Mouse (Mus musculus) embryonic facial prominence, embryonic 11.5 days (tissue): ENCODE measurements at regions not wholly inside any gene's neighbourhood (a gene's known extent, or its start where the extent isn't known, plus 50 kb on each side); places are given as distances from the start of the nearest gene placed in this dataset.

Experiments
- ATAC-seq: fragments of 200-750 bp; cut with Nextera tagmentation; replicated peaks from 2 replicates; pipeline ENCODE4 v1.8.0; 2017; ENCODE audit warnings: low read depth; ENCODE audit not compliant: insufficient number of reproducible peaks, low FRiP score, low TSS enrichment
- DNase-seq: peaks from one replicate; pipeline ENCODE4 v3.0.0-alpha.2; 2015; ENCODE audit warnings: low spot score
- H3K27ac ChIP-seq: fragments of 300-500 bp; sonication (generic); replicated peaks from 2 replicates; pipeline ENCODE4 v1.5.1; 2014; ENCODE audit warnings: mild to moderate bottlenecking, low read depth, low read length, control low read depth
- H3K27me3 ChIP-seq: fragments of 300-500 bp; sonication (generic); 2 replicates; pipeline ENCODE4 v1.6.1; 2014; ENCODE audit warnings: mild to moderate bottlenecking, low read length, moderate library complexity, mixed read lengths; ENCODE audit not compliant: control insufficient read depth, insufficient read depth
- H3K36me3 ChIP-seq: fragments of 300-500 bp; sonication (generic); replicated peaks from 2 replicates; pipeline ENCODE4 v1.6.1; 2014; ENCODE audit warnings: low read depth, mild to moderate bottlenecking, low read length, moderate library complexity, mixed read lengths; ENCODE audit not compliant: control insufficient read depth, insufficient read depth
- H3K4me1 ChIP-seq: fragments of 300-500 bp; sonication (generic); 2 replicates; pipeline ENCODE4 v1.6.1; 2014; ENCODE audit warnings: low read length, mixed read lengths; ENCODE audit not compliant: control insufficient read depth, insufficient read depth
- H3K4me2 ChIP-seq: fragments of 300-500 bp; sonication (generic); 2 replicates; pipeline ENCODE4 v1.6.1; 2014; ENCODE audit warnings: low read depth, mild to moderate bottlenecking, control low read depth, low read length, moderate library complexity
- H3K4me3 ChIP-seq: fragments of 300-500 bp; sonication (generic); 2 replicates; pipeline ENCODE4 v1.5.1; 2014; ENCODE audit warnings: low read depth, low read length, control low read depth
- H3K9ac ChIP-seq: fragments of 300-500 bp; sonication (generic); replicated peaks from 2 replicates; pipeline ENCODE4 v1.6.1; 2014; ENCODE audit warnings: mild to moderate bottlenecking, control low read depth, low read length
- H3K9me3 ChIP-seq: fragments of 300-500 bp; sonication (generic); replicated peaks from 2 replicates; pipeline ENCODE4 v1.6.1; 2016; ENCODE audit warnings: mild to moderate bottlenecking, low read length, inconsistent platforms, mixed read lengths; ENCODE audit not compliant: control insufficient read depth
- WGBS: fragments of 180-500 bp; shearing (Covaris S2); extraction: QIAGEN DNeasy Blood & Tissue Kit; methylation state at CpG from one replicate; pipeline ENCODE4 v1.1.7; 2014; 5-methylcytosine and 5-hydroxymethylcytosine counted together

DNA sequence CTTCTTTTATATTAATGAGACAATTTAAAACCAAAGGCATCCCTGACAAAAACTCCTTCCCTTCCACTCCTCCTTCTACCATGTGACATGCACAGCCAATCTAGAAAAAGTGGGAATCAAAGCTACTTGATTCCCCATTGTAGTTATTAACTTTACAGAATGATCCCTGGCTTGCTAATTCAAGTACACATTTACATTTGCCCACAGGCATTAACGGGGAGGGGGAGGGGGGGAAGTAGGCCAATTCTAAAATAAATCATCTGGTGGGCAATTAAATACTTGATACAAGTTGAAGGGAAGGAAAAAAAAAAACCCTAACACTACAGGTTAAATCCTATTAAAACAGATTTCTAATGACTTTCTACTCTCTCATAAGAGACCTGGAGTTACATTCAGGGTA is 152.8 kb downstream of the Sox4 start:
- 0 out of 2 replicates have a peak, but pooled peaks cover 2% of the 10 kb centered on the region for H3K4me1 ChIP-seq
- no peaks in the 10 kb centered on the region for H3K36me3 ChIP-seq
- H3K4me2 ChIP-seq, result no peak overlapping the region
- H3K27me3 ChIP-seq, result no peaks in the 10 kb centered on the region
- H3K27ac ChIP-seq, result no peak overlapping the region
- ATAC-seq (no peak), DNase-seq (no peak)
- H3K4me3 ChIP-seq, result no peak overlapping the region
- no peak overlapping the region for H3K9ac ChIP-seq
- WGBS, result 63% methylated on average over 1 of the region's 1 CpGs
- H3K9me3 ChIP-seq, result no peaks in the 10 kb centered on the region

DNA sequence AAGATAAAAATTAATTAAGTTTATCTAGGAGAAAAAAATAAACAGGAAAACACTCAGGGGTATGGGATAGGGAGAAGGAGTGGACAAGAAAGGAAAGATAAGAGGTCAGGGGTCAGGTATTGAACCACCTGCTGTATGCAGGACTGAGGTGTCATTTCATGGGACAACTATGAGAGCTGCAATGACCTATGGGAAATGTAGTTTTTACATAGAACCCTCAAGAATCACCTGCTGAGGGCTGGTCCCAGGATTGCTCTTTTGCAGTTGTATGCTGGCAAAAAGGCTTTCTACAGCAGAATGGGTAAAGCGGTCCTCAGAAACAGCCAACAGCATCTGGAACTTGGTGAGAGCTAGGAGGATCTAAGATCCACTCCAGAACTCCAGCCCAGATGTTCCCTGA is 154.0 kb downstream of the Sox4 start:
- ATAC-seq, result no peak
- Histone ChIP-seq H3K4me3 (no peak overlapping the region), H3K27me3 (no peaks in the 10 kb centered on the region), H3K36me3 (no peaks in the 10 kb centered on the region), H3K4me2 (no peak overlapping the region), H3K27ac (no peak overlapping the region), H3K9me3 (no peaks in the 10 kb centered on the region), H3K4me1 (0 out of 2 replicates have a peak, but pooled peaks cover 2% of the 10 kb centered on the region), H3K9ac (no peak overlapping the region)
- DNase-seq, result no peak
- 77% methylated on average over 1 of the region's 1 CpGs for WGBS

DNA sequence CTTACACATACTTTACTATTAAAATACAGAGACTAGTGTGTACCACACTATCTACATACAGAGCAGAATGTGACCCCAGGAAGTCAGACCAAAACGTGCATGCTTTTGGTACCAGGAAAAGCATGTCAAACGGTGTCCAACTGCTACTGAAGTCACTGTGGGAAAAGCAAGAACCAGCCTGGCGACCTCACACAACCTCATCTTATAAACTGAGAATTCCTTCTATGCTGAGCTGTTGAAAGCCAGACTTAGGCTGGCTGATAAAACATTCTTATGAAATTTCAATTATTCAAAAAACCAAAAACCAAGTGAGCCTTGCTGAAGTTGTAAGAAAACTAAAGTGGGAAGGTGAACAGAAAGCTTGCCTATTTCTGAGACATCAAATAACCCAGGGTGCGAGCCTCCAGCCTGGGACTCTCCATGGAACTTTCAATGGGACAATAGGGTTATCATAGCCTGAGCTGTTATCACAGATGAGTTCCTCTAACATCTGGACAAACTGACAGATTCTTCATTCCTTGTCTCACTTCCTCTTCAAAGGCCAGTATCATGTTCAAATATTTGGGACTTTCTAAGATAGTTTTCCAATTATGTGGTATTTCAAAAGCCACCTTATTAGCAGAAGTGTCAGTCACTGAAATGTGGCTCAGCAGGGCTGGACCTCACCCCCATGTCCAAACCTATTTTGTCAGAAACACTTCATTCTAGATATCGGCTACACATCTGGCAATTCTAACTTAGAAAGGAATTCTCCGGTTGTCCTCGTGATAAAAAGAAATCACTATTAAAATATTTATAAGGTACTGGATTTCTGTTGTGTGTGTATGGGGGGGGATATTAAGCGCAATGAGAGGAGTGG is 155.7 kb downstream of the Sox4 start:
- no peak for DNase-seq
- Histone ChIP-seq H3K4me1 (peaks cover 2% of the 10 kb centered on the region; the same call in 1 of the 2 replicates), H3K9me3 (no peaks in the 10 kb centered on the region), H3K4me3 (no peak overlapping the region), H3K36me3 (no peaks in the 10 kb centered on the region), H3K27me3 (no peaks in the 10 kb centered on the region), H3K9ac (no peak overlapping the region), H3K4me2 (no peak overlapping the region), H3K27ac (no peak overlapping the region)
- WGBS, result 72% methylated on average over 8 of the region's 8 CpGs
- ATAC-seq, result no peak

DNA sequence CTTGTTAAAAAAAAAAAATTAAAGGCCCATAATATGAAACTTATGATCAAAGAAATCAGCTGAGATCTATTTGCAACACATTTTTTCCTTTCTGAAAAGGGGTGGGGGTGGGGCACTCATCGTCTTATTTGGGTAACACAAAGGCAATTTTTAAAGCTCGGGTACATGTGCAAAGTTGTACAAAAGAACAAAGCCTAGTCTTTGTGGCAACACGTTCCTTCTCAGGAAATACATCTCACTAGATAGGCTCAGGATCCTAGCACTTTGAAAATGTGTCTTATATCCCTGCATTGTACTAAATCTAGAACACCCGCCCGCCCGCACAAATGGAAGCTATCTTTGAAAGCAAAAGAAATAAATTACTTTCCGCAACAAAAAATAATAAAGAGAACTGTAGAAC is 158.2 kb downstream of the Sox4 start:
- WGBS, result 64% methylated on average over 7 of the region's 7 CpGs
- H3K36me3 ChIP-seq, result no peaks in the 10 kb centered on the region
- no peaks in the 10 kb centered on the region for H3K27me3 ChIP-seq
- no peak overlapping the region for H3K4me2 ChIP-seq
- no peak overlapping the region for H3K4me3 ChIP-seq
- no peak for DNase-seq
- no peak overlapping the region for H3K9ac ChIP-seq
- no peak overlapping the region for H3K27ac ChIP-seq
- H3K9me3 ChIP-seq, result no peaks in the 10 kb centered on the region
- H3K4me1 ChIP-seq, result peaks cover 2% of the 10 kb centered on the region; the same call in 1 of the 2 replicates
- no peak for ATAC-seq

DNA sequence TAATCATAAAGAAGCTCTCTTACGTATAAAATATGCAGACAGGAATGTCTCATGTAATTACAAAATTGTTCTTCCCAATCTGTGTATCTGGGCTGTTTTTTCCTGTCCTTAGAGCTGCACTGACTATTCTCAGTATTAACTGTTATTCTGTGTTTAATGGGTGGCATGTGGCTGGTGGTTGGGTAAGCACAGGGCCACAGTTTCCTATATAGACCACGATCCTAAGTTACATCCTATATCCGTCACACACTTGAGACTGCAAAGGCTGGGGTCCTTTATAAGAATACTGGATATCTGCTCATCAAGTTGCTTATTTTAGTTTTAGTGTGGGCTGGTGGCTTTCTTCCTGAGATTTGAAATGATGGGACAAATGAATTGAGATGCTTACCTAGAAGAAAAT is 159.0 kb downstream of the Sox4 start:
- WGBS, result 69% methylated on average over 3 of the region's 3 CpGs
- DNase-seq (no peak), ATAC-seq (no peak)
- Histone ChIP-seq H3K4me2 (no peak overlapping the region), H3K4me3 (no peak overlapping the region), H3K27ac (no peak overlapping the region), H3K9me3 (no peaks in the 10 kb centered on the region), H3K9ac (no peak overlapping the region), H3K36me3 (no peaks in the 10 kb centered on the region), H3K4me1 (peaks cover 2% of the 10 kb centered on the region; the same call in 1 of the 2 replicates), H3K27me3 (no peaks in the 10 kb centered on the region)

DNA sequence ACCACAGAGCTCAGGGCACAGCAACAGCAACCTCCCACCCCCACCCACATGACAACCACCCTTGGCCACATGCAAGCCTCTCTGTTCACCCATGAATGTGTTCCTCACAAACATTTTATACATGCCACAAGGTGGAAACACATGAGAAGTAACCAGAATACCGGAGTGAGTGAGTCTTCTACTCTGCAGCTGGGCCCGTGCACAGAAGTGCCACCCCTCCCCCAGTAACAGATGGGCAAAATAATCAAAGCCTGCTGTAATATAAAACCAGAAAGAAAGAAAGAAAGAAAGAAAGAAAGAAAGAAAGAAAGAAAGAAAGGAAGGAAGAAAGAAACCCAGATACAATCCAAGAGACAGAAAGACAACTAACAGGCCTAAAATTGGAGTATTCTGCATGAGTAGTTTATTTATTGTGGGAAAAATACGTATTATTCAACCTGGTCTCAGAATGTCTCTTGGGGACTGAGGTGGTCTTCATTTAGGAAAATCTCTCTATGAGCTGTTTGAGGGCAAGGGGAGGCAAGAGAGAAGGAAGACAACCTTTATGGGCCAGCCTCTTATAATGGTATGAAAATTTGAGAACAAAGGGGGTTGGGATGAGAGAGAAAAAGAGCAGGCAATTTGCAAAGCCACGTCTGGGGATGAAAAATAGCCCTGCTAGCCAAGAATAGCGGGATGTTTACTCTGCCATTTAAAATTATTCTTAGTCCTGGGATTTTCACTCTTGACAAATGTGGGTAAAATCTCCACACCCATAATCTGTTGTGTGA is 160.2 kb downstream of the Sox4 start:
- no peak overlapping the region for H3K4me3 ChIP-seq
- H3K4me2 ChIP-seq, result no peak overlapping the region; the same call in 1 of the 2 replicates
- H3K27me3 ChIP-seq, result no peaks in the 10 kb centered on the region
- H3K9me3 ChIP-seq, result no peaks in the 10 kb centered on the region
- H3K36me3 ChIP-seq, result no peaks in the 10 kb centered on the region
- ATAC-seq (0 out of 2 replicates have a peak, but pooled peaks have one; percentile 45), DNase-seq (peak; percentile 67)
- no peak overlapping the region for H3K9ac ChIP-seq
- 12% methylated on average over 5 of the region's 5 CpGs for WGBS
- peaks cover 2% of the 10 kb centered on the region; the same call in 1 of the 2 replicates for H3K4me1 ChIP-seq
- peak overlapping the region; percentile 60 for H3K27ac ChIP-seq

DNA sequence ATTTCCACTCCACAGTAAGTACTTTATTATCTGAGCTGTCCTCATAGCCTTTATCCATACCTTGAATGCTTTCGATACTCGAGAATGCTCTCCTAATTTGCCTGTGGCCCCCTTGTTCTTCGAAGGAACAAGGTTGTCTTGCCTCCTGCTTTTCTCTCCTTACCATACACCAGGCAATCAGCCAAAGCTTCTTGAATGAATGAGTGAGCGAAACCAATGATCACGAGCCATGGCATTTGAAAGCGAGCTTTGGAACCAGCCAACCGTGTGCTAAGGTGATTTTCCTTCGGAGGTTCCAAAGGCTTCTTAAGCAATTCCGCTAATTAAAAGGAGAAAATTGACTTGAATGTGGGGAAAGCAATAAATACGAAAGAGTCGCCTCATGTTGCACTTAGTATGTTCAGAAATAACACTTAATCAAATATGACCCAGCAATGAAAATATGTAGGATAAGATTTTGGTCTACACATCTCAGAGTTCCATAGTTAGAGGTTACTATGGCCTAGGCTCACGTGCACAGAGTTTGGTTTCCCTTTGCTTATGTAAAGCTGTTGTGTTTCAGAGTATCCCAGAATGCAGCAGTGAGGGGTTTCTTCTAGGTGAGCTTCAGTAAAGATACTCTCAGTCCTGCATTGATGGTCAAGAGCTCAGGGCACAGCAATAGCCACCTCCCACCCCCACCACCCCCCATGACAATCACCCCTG is 160.9 kb downstream of the Sox4 start:
- H3K9me3 ChIP-seq, result no peaks in the 10 kb centered on the region
- WGBS, result 79% methylated on average over 12 of the region's 12 CpGs
- no peak overlapping the region for H3K27ac ChIP-seq
- no peak overlapping the region for H3K4me2 ChIP-seq
- DNase-seq, result no peak
- H3K27me3 ChIP-seq, result no peaks in the 10 kb centered on the region
- peaks cover 1% of the 10 kb centered on the region; the same call in 1 of the 2 replicates for H3K4me1 ChIP-seq
- no peaks in the 10 kb centered on the region for H3K36me3 ChIP-seq
- no peak for ATAC-seq
- no peak overlapping the region for H3K4me3 ChIP-seq
- H3K9ac ChIP-seq, result no peak overlapping the region
